Mouse (Mus musculus): ENCODE measurements around the gene Map1s. TPM values are rescaled to one million over a fixed set of nuclear protein-coding genes. Genes with fewer than 3 reads are reported as not detected.

The Map1s gene
- 39.5 and 44.7 TPM in 2 replicates for polyA plus RNA-seq (2015; fragmentation: Nextera tagmentation; extraction: Ambion mirVana)

GRCm38 (mm10) chr8:70905831-70906736, at the start of gene Map1s:
Map1s (plus strand) TSS chr8:70905932.
- WGBS = under 1% methylated on average over 81 of the region's 86 CpGs

DNA sequence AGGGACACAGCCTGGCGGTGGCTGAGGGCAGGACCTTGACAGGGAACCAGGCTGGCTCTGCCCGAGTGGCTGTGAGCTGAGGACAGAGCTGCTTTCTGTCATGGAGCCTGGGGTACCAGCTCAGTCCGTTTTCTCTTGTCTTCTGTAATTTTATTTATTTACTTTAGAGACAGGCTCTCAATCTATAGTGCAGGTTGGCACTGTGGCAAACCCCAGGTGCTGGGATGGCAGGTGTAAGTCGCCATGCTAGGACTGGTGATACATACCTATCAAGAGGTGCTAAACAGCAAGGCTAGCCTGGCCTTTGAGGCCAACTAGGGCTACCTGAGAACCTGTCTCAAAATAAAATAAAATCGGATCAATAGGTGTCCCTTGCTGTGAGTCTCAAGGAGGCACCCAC, 49.7 kb upstream of the Map1s start:
- 62% methylated on average over 5 of the region's 5 CpGs for WGBS
- Histone ChIP-seq H3K9ac (no peak overlapping the region), H3K4me3 (replicated peaks) (no peak overlapping the region), H3K27me3 (replicated peaks) (no peaks in the 10 kb centered on the region), H3K27ac (no peak overlapping the region), H3K4me1 (peaks cover 13% of the 10 kb centered on the region), H3K4me2 (peak overlapping the region; percentile 95), H3K36me3 (no peaks in the 10 kb centered on the region), H3K9me3 (no peaks in the 10 kb centered on the region)
- no peak for ATAC-seq (ENCODE audit: insufficient read depth, low FRiP score, low read depth)

More at GRCm38 (mm10) chr8:70905831-70906736, at the start of gene Map1s:
- ATAC-seq (ENCODE audit: insufficient read depth, low FRiP score, low read depth) = peak; percentile 84
- Histone ChIP-seq H3K27me3 (replicated peaks) (no peaks in the 10 kb centered on the region), H3K4me1 (peaks cover 11% of the 10 kb centered on the region), H3K9ac (peak within 1 kb of the TSS; percentile 84), H3K4me3 (replicated peaks) (peak within 1 kb of the TSS; percentile 88), H3K36me3 (0 out of 2 replicates have a peak, but pooled peaks cover 4% of the 10 kb centered on the region), H3K27ac (peak within 1 kb of the TSS; percentile 83), H3K9me3 (no peaks in the 10 kb centered on the region), H3K4me2 (peak within 1 kb of the TSS; percentile 86)

DNA sequence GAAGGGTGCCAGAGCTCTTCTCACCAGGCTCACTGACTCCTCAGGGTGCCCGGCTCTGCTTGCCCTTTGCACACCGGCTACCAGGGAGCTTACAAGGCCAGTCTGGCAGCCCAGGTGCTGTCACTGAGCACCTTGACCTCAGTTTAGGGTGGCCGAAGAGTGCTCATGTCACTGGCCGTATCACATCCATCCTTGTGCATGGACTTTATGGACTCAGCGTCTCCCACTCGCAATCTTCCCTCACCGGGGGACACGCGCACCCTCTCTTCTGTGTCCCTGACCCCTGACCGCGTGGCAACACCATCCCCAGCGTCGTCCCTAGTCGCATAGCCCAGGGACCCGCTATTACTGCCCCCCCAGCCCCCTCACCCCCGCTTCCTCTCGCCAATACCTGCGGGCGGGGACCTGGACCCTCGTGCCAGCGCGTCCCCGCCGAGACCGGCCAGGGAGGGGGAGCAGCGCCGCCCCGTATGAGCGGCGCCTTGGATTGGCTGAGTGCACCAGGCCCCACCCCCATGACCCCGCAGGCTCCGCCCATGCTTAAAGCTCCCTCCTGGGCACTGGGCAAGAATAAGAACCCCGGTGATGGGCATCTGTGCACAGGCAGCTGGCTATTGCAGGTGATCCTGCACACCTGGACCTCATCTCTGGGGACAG, 49.1 kb upstream of the Map1s start:
- H3K4me3 ChIP-seq (replicated peaks) = peak overlapping the region; percentile 53
- WGBS = 6% methylated on average over 31 of the region's 33 CpGs
- no peak overlapping the region for H3K27ac ChIP-seq
- H3K9me3 ChIP-seq = no peaks in the 10 kb centered on the region
- no peaks in the 10 kb centered on the region for H3K36me3 ChIP-seq
- peak; percentile 81 for ATAC-seq (ENCODE audit: insufficient read depth, low FRiP score, low read depth)
- peak overlapping the region; percentile 47; the same call in 1 of the 2 replicates for H3K9ac ChIP-seq
- H3K4me1 ChIP-seq = peaks cover 13% of the 10 kb centered on the region
- peaks cover 5% of the 10 kb centered on the region for H3K27me3 ChIP-seq (replicated peaks)
- H3K4me2 ChIP-seq = peak overlapping the region; percentile 95

DNA sequence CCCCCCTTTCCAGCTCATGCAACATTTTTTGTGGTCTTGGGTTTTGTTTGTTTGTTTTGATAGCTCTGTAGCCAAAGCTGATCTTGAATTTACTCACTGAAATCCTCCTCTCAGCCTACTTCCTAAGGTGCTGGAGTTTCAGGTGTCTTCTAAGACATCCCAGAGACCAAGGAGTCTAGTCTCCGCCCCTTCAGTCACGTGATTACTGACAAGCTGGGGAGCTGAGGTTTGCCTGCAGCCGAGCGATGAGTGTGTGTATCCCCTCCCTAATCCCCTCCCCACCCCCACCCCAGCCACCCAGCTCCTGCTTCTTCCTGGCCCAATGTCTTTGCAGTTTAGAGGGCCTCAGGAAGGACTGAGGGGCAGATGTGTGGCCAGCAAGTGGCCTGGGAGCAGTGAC, 48.2 kb upstream of the Map1s start:
- Histone ChIP-seq H3K9me3 (no peaks in the 10 kb centered on the region), H3K27ac (no peak overlapping the region), H3K4me3 (replicated peaks) (no peak overlapping the region), H3K4me2 (no peak overlapping the region), H3K4me1 (peaks cover 15% of the 10 kb centered on the region), H3K27me3 (replicated peaks) (peaks cover 13% of the 10 kb centered on the region), H3K9ac (no peak overlapping the region), H3K36me3 (no peaks in the 10 kb centered on the region)
- ATAC-seq (ENCODE audit: insufficient read depth, low FRiP score, low read depth) = no peak
- WGBS = 13% methylated on average over 4 of the region's 4 CpGs

GRCm38 (mm10) chr8:70862824-70863641, 42.7 kb upstream of the Map1s start, which contains the start of gene Kcnn1:
Kcnn1 (minus strand) TSS chr8:70863258.
- Histone ChIP-seq H3K36me3 (peaks cover 2% of the 10 kb centered on the region; the same call in 1 of the 2 replicates), H3K9me3 (no peaks in the 10 kb centered on the region), H3K9ac (peak within 1 kb of the TSS; percentile 29; the same call in 1 of the 2 replicates), H3K4me2 (peak within 1 kb of the TSS; percentile 84), H3K27ac (no peak within 1 kb of the TSS), H3K27me3 (replicated peaks) (peaks cover 34% of the 10 kb centered on the region), H3K4me1 (peaks cover 33% of the 10 kb centered on the region), H3K4me3 (replicated peaks) (peak within 1 kb of the TSS; percentile 60)
- WGBS = under 1% methylated on average over 55 of the region's 55 CpGs
- ATAC-seq (ENCODE audit: insufficient read depth, low FRiP score, low read depth) = no peak

- WGBS = 3% methylated on average over 46 of the region's 46 CpGs
- Histone ChIP-seq H3K27ac (peak overlapping the region; percentile 79; the same call in 1 of the 2 replicates), H3K9ac (peak overlapping the region; percentile 29; the same call in 1 of the 2 replicates)
Observed at GRCm38 (mm10) chr8:70863956-70864711, 41.6 kb upstream of the Map1s start.

GRCm38 (mm10) chr8:70864712-70865221, 41.0 kb upstream of the Map1s start:
- Histone ChIP-seq H3K4me3 (replicated peaks) (peak overlapping the region; percentile 60), H3K27me3 (replicated peaks) (peaks cover 34% of the 10 kb centered on the region), H3K36me3 (peaks cover 3% of the 10 kb centered on the region; the same call in 1 of the 2 replicates), H3K9ac (no peak overlapping the region), H3K9me3 (no peaks in the 10 kb centered on the region), H3K4me2 (peak overlapping the region; percentile 84), H3K27ac (peak overlapping the region; percentile 79), H3K4me1 (peaks cover 47% of the 10 kb centered on the region)
- WGBS = 5% methylated on average over 24 of the region's 24 CpGs
- no peak for ATAC-seq (ENCODE audit: insufficient read depth, low FRiP score, low read depth)

More at GRCm38 (mm10) chr8:70863956-70864711, 41.6 kb upstream of the Map1s start:
- no peak for ATAC-seq (ENCODE audit: insufficient read depth, low FRiP score, low read depth)
- H3K9me3 ChIP-seq = no peaks in the 10 kb centered on the region
- peaks cover 3% of the 10 kb centered on the region; the same call in 1 of the 2 replicates for H3K36me3 ChIP-seq
- peaks cover 44% of the 10 kb centered on the region for H3K4me1 ChIP-seq
- peak overlapping the region; percentile 84 for H3K4me2 ChIP-seq
- H3K4me3 ChIP-seq (replicated peaks) = peak overlapping the region; percentile 60
- H3K27me3 ChIP-seq (replicated peaks) = peaks cover 34% of the 10 kb centered on the region

DNA sequence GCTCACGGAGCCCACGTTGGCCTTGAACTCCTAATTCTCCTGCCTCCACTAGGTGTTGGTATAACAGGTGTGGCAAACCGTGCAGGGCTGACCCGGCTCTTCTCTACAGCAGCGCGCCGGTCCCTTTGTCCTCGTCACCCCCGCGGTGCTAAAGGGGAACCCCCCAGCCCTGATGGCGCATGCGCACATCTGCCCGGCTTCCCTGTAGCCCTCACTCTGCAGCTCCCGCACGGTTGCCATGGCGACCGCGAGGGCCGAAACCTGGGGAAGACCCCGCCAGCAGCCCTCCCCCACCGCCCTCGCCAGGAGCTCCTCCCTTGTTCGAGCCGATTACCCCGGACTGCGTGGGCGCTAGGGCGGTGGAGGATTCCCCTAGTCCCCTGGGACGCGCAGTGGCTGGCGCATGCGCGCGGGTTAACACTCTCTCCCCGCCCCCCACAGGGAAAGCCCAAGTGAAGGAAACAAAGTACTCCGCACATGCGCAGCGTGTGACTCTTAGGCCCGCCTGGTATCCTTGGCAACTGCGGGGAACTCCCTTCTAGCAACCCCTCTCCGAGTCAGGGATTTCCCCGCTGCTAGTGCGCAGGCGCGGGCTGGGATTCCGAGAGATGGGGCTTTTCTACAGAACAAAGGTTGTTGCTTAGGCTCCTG, 40.3 kb upstream of the Map1s start:
- H3K9ac ChIP-seq = peak overlapping the region; percentile 38

GRCm38 (mm10) chr8:70866001-70866520, 39.7 kb upstream of the Map1s start:
- H3K4me1 ChIP-seq = peaks cover 47% of the 10 kb centered on the region
- peak overlapping the region; percentile 78 for H3K27ac ChIP-seq
- peak overlapping the region; percentile 84 for H3K4me2 ChIP-seq
- H3K36me3 ChIP-seq = peaks cover 3% of the 10 kb centered on the region; the same call in 1 of the 2 replicates
- ATAC-seq (ENCODE audit: insufficient read depth, low FRiP score, low read depth) = 0 out of 2 replicates have a peak, but pooled peaks have one; percentile 2
- H3K9me3 ChIP-seq = no peaks in the 10 kb centered on the region
- H3K27me3 ChIP-seq (replicated peaks) = peaks cover 34% of the 10 kb centered on the region
- no peak overlapping the region for H3K9ac ChIP-seq
- WGBS = 6% methylated on average over 12 of the region's 12 CpGs
- peak overlapping the region; percentile 60 for H3K4me3 ChIP-seq (replicated peaks)

More for the DNA sequence above, 40.3 kb upstream of the Map1s start:
- Histone ChIP-seq H3K4me2 (peak overlapping the region; percentile 84), H3K36me3 (peaks cover 3% of the 10 kb centered on the region; the same call in 1 of the 2 replicates), H3K4me3 (replicated peaks) (peak overlapping the region; percentile 60), H3K9me3 (no peaks in the 10 kb centered on the region), H3K4me1 (peaks cover 47% of the 10 kb centered on the region), H3K27me3 (replicated peaks) (peaks cover 34% of the 10 kb centered on the region), H3K27ac (peak overlapping the region; percentile 79)
- peak; percentile 88 for ATAC-seq (ENCODE audit: insufficient read depth, low FRiP score, low read depth)
- WGBS = 0% methylated on average over 46 of the region's 46 CpGs

DNA sequence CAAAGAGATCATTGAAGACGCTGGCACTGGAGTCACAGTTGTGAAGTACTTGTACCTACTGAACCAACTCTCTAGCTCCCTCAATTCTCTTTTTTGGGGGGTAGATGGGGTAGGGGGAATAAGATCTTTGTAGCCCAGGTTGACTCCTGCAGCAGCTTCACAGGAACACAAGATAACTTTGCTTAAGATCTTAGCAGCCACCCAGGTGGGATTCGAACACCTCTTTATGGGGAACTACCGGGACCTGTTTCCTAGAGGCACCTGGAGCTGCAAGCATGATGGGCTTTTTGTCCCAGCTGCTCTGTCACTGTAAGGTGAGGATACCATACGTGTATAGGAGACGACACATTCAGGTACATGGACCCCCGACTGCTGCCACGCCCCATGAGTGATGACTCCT, 39.2 kb upstream of the Map1s start:
- Histone ChIP-seq H3K27me3 (replicated peaks) (peaks cover 30% of the 10 kb centered on the region), H3K9me3 (no peaks in the 10 kb centered on the region), H3K4me1 (peaks cover 49% of the 10 kb centered on the region), H3K36me3 (peaks cover 3% of the 10 kb centered on the region; the same call in 1 of the 2 replicates), H3K4me3 (replicated peaks) (no peak overlapping the region), H3K27ac (no peak overlapping the region; the same call in 1 of the 2 replicates), H3K4me2 (peak overlapping the region; percentile 84; the same call in 1 of the 2 replicates), H3K9ac (no peak overlapping the region)
- 80% methylated on average over 7 of the region's 7 CpGs for WGBS
- ATAC-seq (ENCODE audit: insufficient read depth, low FRiP score, low read depth) = no peak
